Mouse (Mus musculus): ENCODE measurements around the gene Arhgap33. TPM values are rescaled to one million over a fixed set of nuclear protein-coding genes. Genes with fewer than 3 reads are reported as not detected.

The Arhgap33 gene
- polyA plus RNA-seq, 1 experiment = 7.8 TPM

- Histone ChIP-seq H3K4me1 (ENCODE audit: control insufficient read depth, insufficient read depth, low read length) (peaks cover 3% of the 10 kb centered on the region; the same call in 1 of the 2 replicates), H3K36me3 (ENCODE audit: control insufficient read depth, insufficient read depth, low read length) (peaks cover 1% of the 10 kb centered on the region; the same call in 1 of the 2 replicates), H3K4me3 (ENCODE audit: insufficient read depth, low read depth, low read length) (no peak overlapping the region), H3K27me3 (replicated peaks; ENCODE audit: control insufficient read depth, insufficient read depth, low read length) (no peaks in the 10 kb centered on the region), H3K27ac (ENCODE audit: insufficient read depth, low read depth, low read length) (no peak overlapping the region)
- DNase-seq = no peak
- WGBS = 82% methylated on average over 9 of the region's 9 CpGs
- TF ChIP-seq CTCF (conservative IDR thresholded peaks at IDR 0.05; ENCODE audit: insufficient read depth, insufficient read length, low read depth, low read length) (no peak), POLR2A (IDR thresholded peaks at IDR 0.05; ENCODE audit: low read depth, low read length) (no peak)
These were observed 31.2 kb upstream of the Arhgap33 start for GRCm38 (mm10) chr7:30566033-30566432.

GRCm38 (mm10) chr7:30564970-30565571 is 30.2 kb upstream of the Arhgap33 start, which contains the start of gene Igflr1:
TSS of gene Igflr1 (plus strand) at chr7:30565427.
- H3K27me3 ChIP-seq (replicated peaks; ENCODE audit: control insufficient read depth, insufficient read depth, low read length) = no peaks in the 10 kb centered on the region
- H3K27ac ChIP-seq (ENCODE audit: insufficient read depth, low read depth, low read length) = no peak within 1 kb of the TSS
- 92% methylated on average over 12 of the region's 12 CpGs for WGBS
- TF ChIP-seq POLR2A (IDR thresholded peaks at IDR 0.05; ENCODE audit: low read depth, low read length) (no peak), CTCF (conservative IDR thresholded peaks at IDR 0.05; ENCODE audit: insufficient read depth, insufficient read length, low read depth, low read length) (no peak)
- peaks cover 3% of the 10 kb centered on the region; the same call in 1 of the 2 replicates for H3K4me1 ChIP-seq (ENCODE audit: control insufficient read depth, insufficient read depth, low read length)
- H3K36me3 ChIP-seq (ENCODE audit: control insufficient read depth, insufficient read depth, low read length) = no peaks in the 10 kb centered on the region
- DNase-seq = no peak
- H3K4me3 ChIP-seq (ENCODE audit: insufficient read depth, low read depth, low read length) = no peak within 1 kb of the TSS

GRCm38 (mm10) chr7:30563906-30564280 is 29.0 kb upstream of the Arhgap33 start:
- Histone ChIP-seq H3K4me3 (ENCODE audit: insufficient read depth, low read depth, low read length) (peak overlapping the region; percentile 71), H3K27me3 (replicated peaks; ENCODE audit: control insufficient read depth, insufficient read depth, low read length) (no peaks in the 10 kb centered on the region), H3K4me1 (ENCODE audit: control insufficient read depth, insufficient read depth, low read length) (peaks cover 3% of the 10 kb centered on the region; the same call in 1 of the 2 replicates), H3K27ac (ENCODE audit: insufficient read depth, low read depth, low read length) (0 out of 2 replicates have a peak overlapping the region, but pooled peaks have one; percentile 1), H3K36me3 (ENCODE audit: control insufficient read depth, insufficient read depth, low read length) (no peaks in the 10 kb centered on the region)
- 15% methylated on average over 6 of the region's 6 CpGs for WGBS
- no peak for DNase-seq
- TF ChIP-seq CTCF (conservative IDR thresholded peaks at IDR 0.05; ENCODE audit: insufficient read depth, insufficient read length, low read depth, low read length) (no peak), POLR2A (IDR thresholded peaks at IDR 0.05; ENCODE audit: low read depth, low read length) (no peak)

- peak; percentile 99 for DNase-seq
- peaks cover 3% of the 10 kb centered on the region; the same call in 1 of the 2 replicates for H3K4me1 ChIP-seq (ENCODE audit: control insufficient read depth, insufficient read depth, low read length)
- H3K4me3 ChIP-seq (ENCODE audit: insufficient read depth, low read depth, low read length) = peak within 1 kb of the TSS; percentile 71
- no peaks in the 10 kb centered on the region for H3K36me3 ChIP-seq (ENCODE audit: control insufficient read depth, insufficient read depth, low read length)
- H3K27ac ChIP-seq (ENCODE audit: insufficient read depth, low read depth, low read length) = peak within 1 kb of the TSS; percentile 91
- WGBS = under 1% methylated on average over 45 of the region's 45 CpGs
- TF ChIP-seq POLR2A (IDR thresholded peaks at IDR 0.05; ENCODE audit: low read depth, low read length) (no peak), CTCF (conservative IDR thresholded peaks at IDR 0.05; ENCODE audit: insufficient read depth, insufficient read length, low read depth, low read length) (no peak)
- H3K27me3 ChIP-seq (replicated peaks; ENCODE audit: control insufficient read depth, insufficient read depth, low read length) = no peaks in the 10 kb centered on the region
These were observed 28.5 kb upstream of the Arhgap33 start, which contains the start of the genes U2af1l4, Gm49396 and Psenen for GRCm38 (mm10) chr7:30563117-30563905. TSS of gene U2af1l4 (plus strand) at chr7:30563301. TSS of gene Gm49396 (plus strand) at chr7:30563344. TSS of gene Psenen (minus strand) at chr7:30563627.

GRCm38 (mm10) chr7:30562526-30563116 is 27.8 kb upstream of the Arhgap33 start:
- no peak for TF ChIP-seq POLR2A (IDR thresholded peaks at IDR 0.05; ENCODE audit: low read depth, low read length)
- no peak for TF ChIP-seq CTCF (conservative IDR thresholded peaks at IDR 0.05; ENCODE audit: insufficient read depth, insufficient read length, low read depth, low read length)
- DNase-seq = no peak
- Histone ChIP-seq H3K4me3 (ENCODE audit: insufficient read depth, low read depth, low read length) (peak overlapping the region; percentile 57), H3K4me1 (ENCODE audit: control insufficient read depth, insufficient read depth, low read length) (peaks cover 3% of the 10 kb centered on the region; the same call in 1 of the 2 replicates), H3K27me3 (replicated peaks; ENCODE audit: control insufficient read depth, insufficient read depth, low read length) (no peaks in the 10 kb centered on the region), H3K36me3 (ENCODE audit: control insufficient read depth, insufficient read depth, low read length) (no peaks in the 10 kb centered on the region), H3K27ac (ENCODE audit: insufficient read depth, low read depth, low read length) (peak overlapping the region; percentile 45)
- WGBS = under 1% methylated on average over 27 of the region's 27 CpGs

- Histone ChIP-seq H3K4me1 (ENCODE audit: control insufficient read depth, insufficient read depth, low read length) (peaks cover 3% of the 10 kb centered on the region; the same call in 1 of the 2 replicates), H3K27ac (ENCODE audit: insufficient read depth, low read depth, low read length) (no peak overlapping the region), H3K27me3 (replicated peaks; ENCODE audit: control insufficient read depth, insufficient read depth, low read length) (no peaks in the 10 kb centered on the region), H3K4me3 (ENCODE audit: insufficient read depth, low read depth, low read length) (no peak overlapping the region), H3K36me3 (ENCODE audit: control insufficient read depth, insufficient read depth, low read length) (no peaks in the 10 kb centered on the region)
- no peak for DNase-seq
- TF ChIP-seq POLR2A (IDR thresholded peaks at IDR 0.05; ENCODE audit: low read depth, low read length) = no peak
- TF ChIP-seq CTCF (conservative IDR thresholded peaks at IDR 0.05; ENCODE audit: insufficient read depth, insufficient read length, low read depth, low read length) = no peak
- WGBS = 60% methylated on average over 2 of the region's 2 CpGs
These were observed 25.4 kb upstream of the Arhgap33 start for GRCm38 (mm10) chr7:30560296-30560695.

All from kidney, adult 2 months (tissue).